Mouse (Mus musculus) retina, postnatal 7 days (tissue): ENCODE data around the gene H2-DMb1.
A peak's percentile ranks its signal among the peaks of the same experiment; 100 is the strongest.

Source experiments
- DNase-seq: peaks from one replicate; pipeline ENCODE4 v3.0.0-alpha.2; 2012; ENCODE audit warnings: low read depth, low spot score

The H2-DMb1 gene

DNA sequence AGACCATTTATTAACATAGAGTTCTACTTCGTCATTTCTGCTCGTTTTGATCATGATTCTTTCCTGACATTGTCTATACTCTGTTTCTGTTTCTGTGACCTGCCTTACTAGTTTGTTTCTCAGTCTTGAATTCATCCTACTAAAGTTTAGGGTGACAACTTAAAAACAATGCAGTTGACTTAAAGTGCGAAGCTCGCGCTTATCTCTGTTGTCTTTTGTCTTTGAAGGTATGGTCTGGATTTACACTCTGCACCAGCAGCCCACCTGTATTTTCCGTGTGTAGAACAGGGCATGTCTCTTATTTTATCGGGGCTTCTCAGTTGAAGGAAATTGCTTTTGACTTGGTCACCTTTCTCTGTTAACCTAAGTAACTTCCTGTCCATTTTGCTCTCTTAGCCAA is 29.8 kb upstream of the H2-DMb1 start:
- no peak for DNase-seq

DNA sequence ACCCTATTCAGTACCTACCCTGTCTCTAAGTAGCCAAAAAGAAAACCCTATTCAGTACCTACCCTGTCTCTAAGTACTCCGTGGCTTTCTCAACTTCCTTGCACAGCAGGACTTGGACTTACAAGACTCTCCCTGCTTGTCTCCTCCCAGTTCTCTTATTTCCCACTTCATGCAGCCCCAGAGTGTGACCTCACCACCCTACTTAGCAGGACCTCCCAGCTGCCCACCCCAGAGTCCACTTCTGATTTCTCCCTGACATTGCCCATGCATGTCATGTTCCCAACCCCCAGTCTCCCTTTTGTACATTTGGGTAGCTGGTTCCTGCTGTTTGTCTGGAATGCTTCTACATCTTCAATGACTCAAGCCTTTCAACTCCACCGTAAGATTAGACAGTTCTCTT is 29.4 kb upstream of the H2-DMb1 start:
- DNase-seq, result no peak

DNA sequence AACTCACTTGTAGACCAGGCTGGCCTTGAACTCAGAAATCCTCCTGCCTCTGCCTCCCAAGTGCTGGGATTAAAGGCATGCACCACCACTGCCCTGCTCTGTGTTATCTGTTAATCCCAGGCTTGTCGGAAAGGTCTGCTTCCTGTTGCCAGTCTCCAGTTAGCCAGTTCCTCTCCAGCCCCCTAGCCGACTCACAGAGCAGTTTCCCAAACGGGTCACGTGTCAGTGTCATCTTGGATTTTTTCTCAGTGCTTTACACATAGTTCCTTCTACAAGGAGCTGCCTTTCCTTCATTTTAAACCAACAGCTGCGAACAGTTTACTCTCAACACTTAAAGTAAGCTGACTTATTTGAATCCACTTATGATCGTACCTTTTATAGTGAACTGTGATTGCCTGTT is 28.2 kb upstream of the H2-DMb1 start:
- DNase-seq, result no peak

DNA sequence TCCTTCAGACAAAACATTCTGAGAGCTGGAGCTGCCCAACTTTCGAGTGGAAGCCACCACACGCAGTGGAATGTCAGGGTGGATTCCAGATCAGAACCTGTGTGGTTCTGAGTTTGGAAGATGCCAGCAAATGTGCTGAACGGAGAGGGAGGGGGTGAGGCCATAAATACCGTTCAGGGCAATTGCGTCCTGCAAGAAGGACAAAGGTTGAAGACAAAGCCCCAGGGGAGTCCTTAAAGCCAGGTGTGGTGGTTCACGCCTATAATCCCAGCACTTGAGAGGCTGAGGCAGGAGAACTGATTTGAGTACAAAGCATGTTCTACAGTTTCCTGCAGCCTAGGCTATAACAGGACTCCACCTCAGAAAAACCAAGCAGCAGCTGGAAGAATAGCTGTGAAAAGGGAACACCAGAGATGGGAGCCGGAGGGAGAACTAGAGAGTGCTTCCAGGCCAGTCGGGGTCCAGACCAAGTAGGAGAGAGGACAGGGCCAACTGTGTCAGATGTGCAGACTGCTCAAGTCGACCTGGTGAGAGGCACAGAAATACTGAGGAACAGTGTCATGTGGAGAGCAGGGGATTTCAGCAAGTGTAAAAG is 25.9 kb upstream of the H2-DMb1 start:
- no peak for DNase-seq

DNA sequence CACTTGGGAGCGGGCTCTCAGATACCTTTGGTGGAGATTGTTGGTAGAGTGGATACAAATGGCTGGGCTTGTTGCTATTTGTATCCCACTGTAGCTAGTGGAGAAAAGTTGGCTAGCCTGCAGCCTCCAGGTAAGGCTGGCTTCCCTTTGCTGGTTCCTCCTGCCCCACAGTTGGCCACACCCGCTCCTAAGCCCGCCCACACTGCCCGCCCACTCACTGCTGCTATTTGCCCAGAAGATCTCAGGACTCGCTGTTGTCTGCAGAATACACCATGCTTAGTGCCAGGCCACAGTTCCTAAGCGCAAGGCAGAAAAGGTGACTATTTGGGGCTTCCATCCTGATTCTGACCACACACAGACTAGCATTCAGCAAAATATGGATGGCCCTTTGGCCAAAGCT is 25.4 kb upstream of the H2-DMb1 start:
- DNase-seq, result no peak

DNA sequence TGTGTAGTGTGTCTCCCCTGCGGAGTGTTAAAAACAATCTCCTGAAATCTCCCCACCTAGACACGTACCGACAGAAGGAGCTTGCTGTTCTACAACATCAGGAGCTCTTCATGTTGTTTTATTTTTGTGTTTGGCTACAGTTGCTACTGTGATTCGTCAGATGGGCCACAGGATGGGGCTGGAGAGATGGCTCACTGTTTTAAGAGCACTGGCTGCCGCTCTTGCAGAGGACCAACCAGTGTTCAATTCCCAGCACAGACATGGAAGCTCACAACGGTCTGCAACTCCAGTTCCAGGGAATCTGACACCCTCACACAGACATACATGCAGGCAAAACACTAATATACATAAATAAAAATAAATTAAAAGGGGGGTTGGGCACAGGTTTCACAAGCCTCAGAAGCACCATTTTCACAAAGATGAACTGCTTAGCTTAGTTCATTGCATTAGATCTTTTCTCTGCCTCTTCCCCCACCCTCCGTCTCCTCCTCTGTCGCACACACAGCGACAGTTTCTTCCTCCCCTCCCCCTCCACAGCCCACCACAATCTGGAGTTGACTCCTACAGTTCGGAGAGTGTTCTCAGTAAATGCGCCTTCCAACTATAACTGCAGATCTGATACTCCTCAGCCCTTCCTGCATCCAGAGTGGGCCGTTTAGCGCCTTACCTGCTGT is 24.5 kb upstream of the H2-DMb1 start:
- no peak for DNase-seq

DNA sequence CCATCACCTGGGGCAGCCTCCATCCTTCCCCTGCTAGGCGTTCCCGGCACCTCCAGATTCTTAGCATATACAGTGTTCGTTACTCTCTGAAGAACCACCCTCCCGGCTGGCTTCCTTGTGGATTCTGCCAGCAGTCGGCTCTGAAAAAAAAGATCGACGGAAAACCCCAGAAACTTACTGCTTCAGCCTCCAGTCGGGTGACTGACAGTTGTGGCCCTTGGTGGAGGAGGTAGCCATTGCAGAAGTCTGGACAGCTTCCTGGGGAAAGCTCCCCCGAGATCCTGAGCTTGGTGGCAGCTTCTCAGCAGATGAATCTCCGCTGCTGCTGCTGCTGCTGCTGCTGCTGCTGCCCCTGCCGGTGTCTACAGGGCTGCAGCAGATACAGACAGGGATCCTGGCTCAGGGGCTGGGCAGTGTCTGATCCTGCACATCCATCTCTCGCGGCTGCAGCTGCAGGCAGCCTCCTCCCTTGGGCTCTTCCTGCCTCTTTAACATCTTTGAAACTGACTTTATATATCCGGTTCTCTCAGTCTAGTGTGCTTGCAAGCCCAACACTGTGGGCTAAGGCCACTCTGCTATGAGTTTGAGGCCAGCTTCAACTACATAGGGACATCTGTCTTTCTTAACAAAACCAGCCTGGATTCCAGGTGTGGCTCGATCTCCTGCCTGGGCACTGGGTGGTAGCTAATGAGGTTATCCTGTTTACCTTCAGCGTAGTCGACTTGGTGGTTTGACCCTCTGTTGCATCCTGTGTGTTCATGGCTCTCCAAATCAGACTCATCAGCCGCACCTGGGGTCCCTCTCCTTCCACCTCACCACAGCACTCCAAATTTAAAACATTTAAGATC is 23.7 kb upstream of the H2-DMb1 start:
- DNase-seq, result no peak

DNA sequence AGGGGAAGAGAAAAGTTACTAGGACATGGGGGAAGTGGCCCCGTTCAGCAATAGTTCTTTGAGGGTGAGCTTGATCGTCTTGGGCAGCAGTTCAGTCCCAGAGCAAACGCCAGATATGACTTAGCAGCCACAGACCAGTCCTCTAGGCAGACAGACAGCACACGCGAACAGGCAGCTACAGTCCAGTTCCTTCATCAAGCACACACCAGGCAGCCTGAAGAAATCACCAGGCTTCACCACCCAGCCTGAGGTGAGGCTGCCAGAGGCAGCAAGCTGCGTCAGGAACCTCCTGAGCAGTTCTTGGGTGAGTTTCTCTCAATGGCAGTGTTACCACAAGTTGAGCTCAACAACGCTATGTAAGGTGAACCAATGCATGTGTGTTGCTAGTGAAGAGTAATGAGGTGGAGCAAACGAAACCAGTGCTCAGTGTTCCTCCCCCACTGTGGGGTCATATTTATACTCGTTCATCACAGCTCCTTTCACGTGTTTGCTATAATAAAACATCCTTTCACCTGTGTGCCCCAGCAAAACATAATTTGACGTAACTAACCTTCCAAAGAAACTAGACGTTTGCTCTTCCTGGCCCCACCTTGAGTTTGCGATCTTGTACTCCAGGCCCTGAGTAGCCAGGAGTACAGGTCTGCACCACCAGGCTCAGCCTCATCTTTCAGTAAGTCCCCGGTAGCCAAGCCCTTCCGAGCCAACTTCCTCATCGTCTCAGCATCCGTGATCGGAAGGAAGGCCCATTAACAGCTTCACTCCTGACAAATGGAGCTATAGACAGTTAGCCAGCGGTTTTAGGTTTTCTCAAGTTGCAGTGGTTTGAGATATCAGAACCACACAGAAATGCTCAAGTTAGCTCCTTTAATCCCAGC is 22.6 kb upstream of the H2-DMb1 start:
- DNase-seq, result no peak

DNA sequence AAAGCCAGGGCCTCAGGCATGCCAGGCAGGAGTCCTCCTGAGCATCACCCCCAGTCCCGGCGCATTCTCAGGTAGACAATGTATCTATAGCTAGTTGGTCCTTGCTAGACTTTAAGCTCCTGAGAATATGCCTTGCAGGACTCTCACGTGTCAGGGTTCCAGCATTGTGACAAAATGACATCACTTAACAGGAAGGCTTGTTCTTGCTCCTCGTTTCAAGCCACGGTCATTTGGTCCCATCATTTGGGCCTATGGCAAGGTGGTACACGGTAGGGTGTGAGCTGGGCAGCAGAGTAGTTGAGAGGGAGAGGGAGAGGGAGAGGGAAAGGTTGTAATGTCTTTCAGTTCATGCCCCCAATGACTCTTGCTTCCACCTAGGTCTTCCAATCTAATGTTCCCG is 21.0 kb upstream of the H2-DMb1 start:
- no peak for DNase-seq

DNA sequence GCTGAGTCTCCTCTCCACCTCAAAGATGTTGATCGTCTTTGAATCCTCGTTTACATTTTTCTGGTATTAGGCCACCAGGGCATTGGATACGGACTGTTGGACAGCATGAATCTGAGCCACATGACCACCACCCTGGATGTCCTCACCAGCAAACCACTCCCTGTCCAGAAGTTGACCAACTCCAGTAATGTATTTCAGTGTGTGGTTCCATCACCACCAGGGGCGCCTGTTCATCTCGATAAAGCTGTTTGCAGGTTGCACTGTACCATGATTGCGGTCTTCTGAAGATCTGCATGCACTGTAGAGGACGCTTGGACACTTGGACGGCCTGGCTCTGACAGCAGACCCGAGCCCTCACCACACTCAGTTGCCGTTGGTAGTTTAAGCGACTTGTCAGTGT is 19.6 kb upstream of the H2-DMb1 start:
- no peak for DNase-seq

DNA sequence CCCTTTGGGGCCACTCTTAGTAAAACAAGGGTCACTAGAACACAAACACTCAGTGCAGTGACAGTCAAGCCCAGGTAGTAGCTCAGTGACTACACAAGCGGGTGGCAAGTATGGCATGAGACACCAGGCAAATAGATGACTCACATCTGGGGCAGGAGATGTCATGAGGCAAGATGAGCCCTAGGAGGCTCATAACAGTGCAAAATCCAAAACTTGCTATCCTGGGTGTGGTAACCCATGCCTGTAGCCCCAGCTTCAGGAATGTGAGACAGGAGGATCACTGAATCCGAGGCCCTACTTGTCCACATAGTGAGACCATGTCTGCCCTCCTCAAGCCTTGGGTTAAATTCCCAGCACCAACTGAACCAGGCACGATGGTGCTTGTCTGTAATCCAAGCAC is 18.4 kb upstream of the H2-DMb1 start:
- no peak for DNase-seq

DNA sequence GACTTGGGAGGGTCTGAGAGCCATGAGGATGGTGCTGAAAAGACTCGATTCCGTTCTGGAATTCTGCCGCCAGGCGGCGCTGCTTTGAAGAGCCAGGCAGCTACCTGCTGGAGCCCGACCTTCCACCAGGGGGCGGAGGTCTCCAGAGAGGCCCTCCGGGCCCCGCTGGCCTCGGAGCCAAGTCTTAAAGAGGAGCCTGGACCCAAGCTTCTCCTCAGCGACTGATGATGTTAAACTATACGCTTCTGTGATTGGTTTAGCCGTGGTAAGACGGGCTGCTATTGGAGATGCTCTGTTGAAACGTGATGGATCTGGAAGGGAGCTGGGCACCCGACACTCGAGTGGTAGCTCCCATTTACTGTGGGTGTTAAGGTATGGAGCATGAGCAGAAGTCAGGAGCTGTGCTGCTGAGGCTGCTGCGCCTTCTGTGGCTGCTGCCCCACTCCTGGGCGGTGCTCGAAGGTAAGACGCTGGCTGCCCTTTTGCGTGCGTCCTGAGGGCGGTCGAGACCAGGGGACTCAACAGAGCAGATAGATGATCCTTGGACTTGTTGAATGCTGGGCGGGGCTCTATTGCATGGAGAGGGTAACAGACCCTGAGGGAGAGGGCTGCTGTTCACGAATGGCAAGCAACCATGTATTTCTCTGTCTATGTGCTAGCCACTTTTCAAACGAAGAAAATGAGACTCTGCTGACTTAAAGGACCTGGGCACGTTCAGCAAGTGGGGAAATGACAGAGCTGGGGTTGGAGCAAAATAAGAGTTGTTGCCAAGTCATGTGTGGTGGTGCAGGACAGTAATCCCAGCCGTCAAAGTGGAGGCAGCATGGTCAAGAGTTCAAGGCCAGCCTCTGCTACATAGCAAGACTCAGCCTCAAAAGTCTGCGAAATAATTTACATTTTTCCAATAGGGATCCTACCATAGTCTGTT is 17.3 kb upstream of the H2-DMb1 start:
- peak; percentile 98 for DNase-seq

DNA sequence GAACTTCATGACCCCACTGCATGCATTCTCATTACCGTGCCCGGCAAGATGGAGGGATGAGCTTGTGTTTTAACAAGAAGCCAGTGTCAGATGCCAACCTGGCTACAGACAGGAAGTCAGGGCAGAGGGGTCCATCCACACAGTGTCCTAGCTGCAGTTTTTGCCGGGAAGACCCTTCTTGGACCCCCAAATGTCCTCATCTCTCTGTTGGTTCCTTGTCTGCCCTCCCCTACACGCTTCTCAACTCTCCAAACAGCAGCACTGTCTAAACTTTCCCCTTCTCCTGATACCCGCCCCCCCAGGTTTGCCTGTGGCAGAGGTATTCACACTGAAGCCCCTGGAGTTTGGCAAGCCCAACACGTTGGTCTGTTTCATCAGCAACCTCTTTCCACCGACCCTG is 15.3 kb upstream of the H2-DMb1 start:
- no peak for DNase-seq

DNA sequence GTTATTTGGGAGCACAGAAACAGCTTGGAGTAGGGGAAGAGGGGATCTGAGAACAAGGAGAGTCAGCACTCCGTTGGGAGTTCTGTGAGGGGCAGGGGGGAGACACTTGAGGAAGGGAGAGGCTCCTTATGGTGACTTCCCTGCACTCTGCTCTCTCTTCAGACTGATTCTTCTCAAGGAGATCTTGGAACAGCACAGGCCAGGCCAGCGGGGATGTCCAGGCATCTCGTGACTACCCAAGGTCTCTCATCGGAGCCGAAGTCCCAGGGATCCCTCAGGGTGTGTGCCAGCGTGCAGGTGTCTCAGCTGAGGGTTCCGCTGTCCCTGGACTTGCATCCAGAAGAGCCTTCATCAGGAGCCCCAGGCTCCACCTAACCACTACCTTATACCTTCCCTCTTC is 14.2 kb upstream of the H2-DMb1 start:
- no peak for DNase-seq

DNA sequence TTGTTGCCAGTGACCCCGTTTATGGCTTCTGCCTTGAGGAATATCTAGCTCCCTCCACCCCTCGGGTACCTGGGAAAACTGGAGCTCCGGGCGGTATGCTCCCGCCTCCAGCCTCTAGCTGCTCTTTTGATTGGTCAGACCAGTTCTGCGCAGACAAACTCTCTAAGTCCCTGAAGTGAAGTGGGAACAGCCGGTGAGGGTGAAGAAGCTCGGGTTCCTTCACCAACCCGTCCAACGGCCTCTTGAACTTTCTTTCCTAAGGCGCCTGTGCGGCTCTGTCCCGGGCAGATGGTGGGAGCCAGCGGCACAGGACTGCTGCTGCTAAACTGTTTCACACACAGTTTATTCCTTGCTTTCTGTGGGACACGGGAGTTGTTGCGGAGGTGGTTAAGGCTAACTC is 13.5 kb upstream of the H2-DMb1 start:
- no peak for DNase-seq

DNA sequence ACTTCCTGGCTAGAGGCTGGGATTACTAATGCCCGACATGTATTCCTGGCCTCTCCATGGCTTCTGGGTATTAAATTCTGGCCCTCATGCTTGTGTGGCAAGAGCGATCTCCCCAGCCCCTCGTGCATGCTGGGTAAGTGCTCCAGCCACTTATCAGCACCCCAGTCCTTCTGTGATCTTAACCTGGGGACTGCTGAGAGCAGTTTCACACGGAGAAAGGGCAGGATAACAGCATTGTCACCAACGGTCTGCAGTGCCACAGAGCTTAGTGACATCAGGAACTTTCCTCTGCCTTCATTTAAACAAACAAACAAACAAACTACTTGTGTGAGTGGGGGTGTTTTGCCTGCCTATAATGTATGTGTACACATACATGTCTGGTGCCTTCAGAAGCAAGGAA is 12.6 kb upstream of the H2-DMb1 start:
- DNase-seq, result no peak

DNA sequence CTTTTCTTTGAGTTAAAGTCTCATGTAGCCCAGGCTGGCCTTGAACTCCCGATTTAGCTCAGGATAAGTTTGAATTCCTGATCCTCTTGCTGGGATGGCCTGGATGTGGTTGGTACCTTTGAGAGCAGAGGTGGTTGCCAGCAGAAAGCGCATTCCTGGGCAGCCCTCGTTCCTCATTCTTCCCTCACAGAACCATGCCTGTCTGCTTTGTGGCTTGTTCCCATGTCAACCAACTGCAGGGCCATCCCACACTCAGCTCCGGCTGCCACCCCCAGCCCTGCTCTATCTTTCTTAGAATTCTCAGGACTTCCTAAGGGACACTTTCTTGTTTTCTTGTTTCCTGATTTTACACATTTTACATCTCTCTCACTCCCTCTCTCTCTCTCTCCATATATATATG is 11.4 kb upstream of the H2-DMb1 start:
- no peak for DNase-seq

DNA sequence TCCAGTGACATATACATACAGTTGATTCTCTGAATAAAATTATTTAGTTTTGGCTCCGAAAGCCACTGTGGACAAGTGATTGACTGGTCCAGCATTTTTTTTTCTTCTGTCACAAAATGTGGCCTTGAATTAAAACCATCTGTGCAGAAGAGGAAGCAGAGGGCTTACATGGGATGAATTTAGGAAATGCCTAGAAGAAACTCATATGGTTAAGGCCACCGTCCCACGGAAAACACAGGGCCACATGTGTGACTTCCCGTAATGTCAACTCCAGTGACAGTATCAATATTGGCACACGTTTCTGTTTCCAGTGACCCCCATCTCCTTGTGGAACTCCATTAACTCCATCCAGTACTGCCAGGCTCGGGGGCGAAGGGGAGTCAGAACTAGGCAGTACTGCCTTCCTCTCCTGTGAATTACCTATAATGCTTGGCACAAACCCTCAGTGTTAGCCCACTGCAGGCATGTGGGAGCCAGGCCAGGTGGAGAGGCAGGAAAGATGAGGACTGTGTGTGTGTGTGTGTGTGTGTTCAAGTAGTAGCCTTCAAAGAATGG is 10.3 kb upstream of the H2-DMb1 start:
- no peak for DNase-seq

DNA sequence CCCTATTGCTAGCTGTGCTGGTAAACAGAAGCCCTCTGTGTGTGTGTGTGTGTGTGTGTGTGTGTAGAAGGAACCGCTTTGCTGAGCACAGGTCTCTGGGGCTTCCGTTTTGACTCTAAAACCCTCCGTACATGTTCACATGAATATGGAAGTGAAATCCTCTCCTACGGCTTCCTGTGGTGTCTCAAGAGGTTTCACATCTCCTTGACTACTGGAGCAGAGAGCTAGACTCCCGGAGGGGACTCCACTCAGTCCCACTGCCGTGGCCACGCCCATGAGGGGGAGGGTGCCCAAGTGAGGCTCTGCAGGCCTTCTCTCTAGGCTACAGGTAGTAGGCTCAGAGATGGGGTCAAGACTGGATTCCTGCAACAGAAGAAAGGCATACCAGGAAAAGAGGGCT is 9.8 kb upstream of the H2-DMb1 start, which contains the start of gene H2-DMb2:
Gene H2-DMb2 (plus strand): TSS at position 275 of the 400 bp plus-strand sequence.
- DNase-seq, result no peak

DNA sequence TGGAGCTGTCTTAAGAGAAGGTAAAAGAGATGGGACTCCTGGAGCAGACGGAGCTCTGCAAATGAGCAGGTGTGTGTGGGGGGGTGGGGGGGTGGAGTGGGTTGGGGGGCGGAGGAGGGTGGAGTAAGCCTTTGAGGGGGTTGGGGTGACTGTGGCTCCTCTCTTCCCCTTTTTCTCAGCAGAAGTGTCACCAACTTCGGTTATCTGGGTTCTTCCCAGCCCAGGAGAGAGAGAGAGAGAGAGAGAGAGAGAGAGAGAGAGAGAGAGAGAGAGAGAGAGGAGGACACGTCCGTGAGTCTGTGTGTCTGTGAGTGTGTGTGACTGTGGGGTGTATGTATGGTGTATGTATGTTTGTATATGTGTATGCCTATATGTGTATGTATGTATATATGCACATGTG is 9.4 kb upstream of the H2-DMb1 start:
- DNase-seq, result no peak
